Mouse (Mus musculus) lung, postnatal 0 days (tissue): ENCODE data around the gene Ror2. TPM values are rescaled to one million over a fixed set of nuclear protein-coding genes. Genes with fewer than 3 reads are reported as not detected.

ENCODE experiments used
- ATAC-seq: fragments of 200-750 bp; cut with Nextera tagmentation; 2 replicates; pipeline ENCODE4 v1.8.0; 2017; ENCODE audit warnings: moderate library complexity
- DNase-seq: peaks from one replicate; pipeline ENCODE4 v3.0.0-alpha.2; 2016; ENCODE audit warnings: low spot score
- H3K27ac ChIP-seq: fragments of 300-500 bp; sonication (generic); 2 replicates; pipeline ENCODE4 v1.5.1; 2014; ENCODE audit warnings: antibody characterized with exemption, mild to moderate bottlenecking, low read length, mixed read lengths
- H3K27me3 ChIP-seq: fragments of 300-500 bp; sonication (generic); replicated peaks from 2 replicates; pipeline ENCODE4 v1.6.1; 2014; ENCODE audit warnings: low read length, mixed read lengths; ENCODE audit not compliant: insufficient read depth
- H3K36me3 ChIP-seq: fragments of 300-500 bp; sonication (generic); 2 replicates; pipeline ENCODE4 v1.6.1; 2014; ENCODE audit warnings: low read length, mixed read lengths; ENCODE audit not compliant: insufficient read depth
- H3K4me1 ChIP-seq: fragments of 300-500 bp; sonication (generic); 2 replicates; pipeline ENCODE4 v1.6.1; 2014; ENCODE audit warnings: antibody characterized with exemption, low read depth, low read length, mixed read lengths; ENCODE audit not compliant: insufficient read depth
- H3K4me2 ChIP-seq: fragments of 300-500 bp; sonication (generic); replicated peaks from 2 replicates; pipeline ENCODE4 v1.6.1; 2014; ENCODE audit warnings: low read depth, mild to moderate bottlenecking, low read length, moderate library complexity, mixed read lengths
- H3K4me3 ChIP-seq: fragments of 300-500 bp; sonication (generic); 2 replicates; pipeline ENCODE4 v1.5.1; 2014; ENCODE audit warnings: low read depth, low read length
- H3K9ac ChIP-seq: fragments of 300-500 bp; sonication (generic); replicated peaks from 2 replicates; pipeline ENCODE4 v1.6.1; 2014; ENCODE audit warnings: low read depth, mild to moderate bottlenecking
- H3K9me3 ChIP-seq: fragments of 300-500 bp; sonication (generic); 2 replicates; pipeline ENCODE4 v1.6.1; 2016; ENCODE audit warnings: low read length, mixed read lengths
- CTCF ChIP-seq: IDR thresholded peaks from 2 replicates; pipeline ENCODE4 v1.5.1; 2016; ENCODE audit warnings: antibody characterized with exemption, mild to moderate bottlenecking
- EP300 ChIP-seq: IDR thresholded peaks from 2 replicates; pipeline ENCODE4 v1.6.1; 2016; ENCODE audit warnings: antibody characterized with exemption, mild to moderate bottlenecking, control low read depth
- WGBS: fragments of 180-500 bp; shearing (Covaris S2); extraction: QIAGEN DNeasy Blood & Tissue Kit; methylation state at CpG from one replicate; pipeline ENCODE4 v1.1.7; 2014; 5-methylcytosine and 5-hydroxymethylcytosine counted together
- polyA plus RNA-seq: library from polyadenylated mRNA; unstranded; fragments of >200 nt; fragmentation: Nextera tagmentation; extraction: Ambion mirVana; gene quantifications from 2 replicates; pipeline ENCODE4 v1.2.1, GENCODE M21; 2015

Gene Ror2
- polyA plus RNA-seq, 1 experiment from 2014 or later, result 5.3 TPM

DNA sequence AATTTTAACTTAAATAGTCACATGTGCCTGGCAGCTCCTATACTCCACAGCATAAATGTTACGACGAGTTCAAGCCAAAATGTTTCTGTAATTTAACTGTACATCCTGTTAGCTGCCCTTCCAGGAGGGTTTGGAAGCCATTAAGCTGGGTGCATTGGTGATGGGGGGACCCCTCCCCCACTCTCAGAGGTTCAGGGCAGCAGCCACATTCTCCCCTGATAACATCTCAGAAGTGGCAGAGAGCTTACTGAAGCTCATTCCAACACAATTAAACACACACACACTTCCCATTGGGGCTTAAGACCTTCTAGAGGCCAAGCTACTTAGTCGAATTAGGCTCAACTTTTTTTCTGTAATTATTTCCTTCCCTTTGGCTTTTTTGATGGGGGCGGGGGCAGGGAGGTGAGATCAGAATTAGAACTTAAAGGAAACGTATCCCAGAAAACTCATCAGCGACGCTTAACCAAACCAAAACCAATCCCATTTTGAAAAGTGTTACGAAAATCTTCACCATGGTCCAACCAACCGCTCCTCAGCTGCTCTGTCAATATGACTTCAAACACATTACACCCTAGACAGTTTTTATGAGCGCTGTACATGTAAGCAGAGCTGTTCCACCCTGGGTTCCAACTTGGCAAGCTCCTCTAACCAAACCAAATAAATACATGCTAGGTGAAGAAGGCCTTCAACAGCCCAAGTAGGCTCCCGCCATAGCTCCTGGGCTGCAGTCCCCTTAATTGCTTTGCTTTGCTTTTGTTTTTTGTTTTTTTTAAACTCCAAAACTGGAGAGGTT lies 4.1 kb downstream of the Ror2 start:
- no peaks in the 10 kb centered on the region for H3K36me3 ChIP-seq
- no peaks in the 10 kb centered on the region; the same call in 1 of the 2 replicates for H3K27me3 ChIP-seq
- H3K4me1 ChIP-seq, result peaks cover 6% of the 10 kb centered on the region; the same call in 1 of the 2 replicates
- no peaks in the 10 kb centered on the region for H3K9me3 ChIP-seq
- peak overlapping the region; percentile 27; the same call in 1 of the 2 replicates for H3K4me2 ChIP-seq
- no peak overlapping the region for H3K9ac ChIP-seq
- H3K27ac ChIP-seq, result no peak overlapping the region
- DNase-seq (peak; percentile 42), ATAC-seq (peak; percentile 23; the same call in 1 of the 2 replicates)
- H3K4me3 ChIP-seq, result no peak overlapping the region
- 17% methylated on average over 11 of the region's 11 CpGs for WGBS
- no peak for TF ChIP-seq EP300
- no peak for TF ChIP-seq CTCF

GRCm38 (mm10) chr13:53278908-53279307 lies 7.0 kb downstream of the Ror2 start:
- DNase-seq (no peak), ATAC-seq (no peak)
- WGBS, result 65% methylated on average over 10 of the region's 10 CpGs
- no peaks in the 10 kb centered on the region for H3K36me3 ChIP-seq
- TF ChIP-seq CTCF (no peak), EP300 (no peak)
- H3K27me3 ChIP-seq, result no peaks in the 10 kb centered on the region
- no peak overlapping the region for H3K4me2 ChIP-seq
- H3K9ac ChIP-seq, result no peak overlapping the region
- H3K27ac ChIP-seq, result no peak overlapping the region
- H3K4me3 ChIP-seq, result no peak overlapping the region
- no peaks in the 10 kb centered on the region for H3K9me3 ChIP-seq
- H3K4me1 ChIP-seq, result peaks cover 4% of the 10 kb centered on the region; the same call in 1 of the 2 replicates

DNA sequence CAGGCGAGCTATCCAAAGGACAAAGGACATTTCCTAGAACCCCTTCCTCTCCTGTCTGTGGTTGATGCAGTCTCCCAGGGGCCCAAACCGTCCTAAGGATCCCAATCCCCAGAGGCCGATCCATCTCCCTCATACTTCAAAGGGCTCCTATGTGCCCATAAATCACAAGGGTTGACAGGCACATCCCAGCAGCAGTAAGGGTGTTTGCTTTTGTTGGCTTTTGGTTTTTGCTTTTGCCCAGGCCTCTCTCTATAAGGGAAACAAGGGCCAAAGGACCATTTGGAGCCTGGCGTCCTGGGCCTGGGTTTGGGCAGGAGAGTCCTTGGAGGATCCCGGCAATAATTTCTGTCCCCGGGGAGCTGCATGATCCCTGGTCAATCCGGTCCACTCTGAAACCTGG lies 9.5 kb downstream of the Ror2 start:
- DNase-seq (no peak), ATAC-seq (no peak)
- Histone ChIP-seq H3K9me3 (no peaks in the 10 kb centered on the region), H3K4me1 (peaks cover 4% of the 10 kb centered on the region; the same call in 1 of the 2 replicates), H3K9ac (no peak overlapping the region), H3K36me3 (no peaks in the 10 kb centered on the region), H3K27ac (no peak overlapping the region), H3K4me2 (no peak overlapping the region), H3K27me3 (no peaks in the 10 kb centered on the region), H3K4me3 (no peak overlapping the region)
- WGBS, result 43% methylated on average over 7 of the region's 7 CpGs
- no peak for TF ChIP-seq EP300
- no peak for TF ChIP-seq CTCF

DNA sequence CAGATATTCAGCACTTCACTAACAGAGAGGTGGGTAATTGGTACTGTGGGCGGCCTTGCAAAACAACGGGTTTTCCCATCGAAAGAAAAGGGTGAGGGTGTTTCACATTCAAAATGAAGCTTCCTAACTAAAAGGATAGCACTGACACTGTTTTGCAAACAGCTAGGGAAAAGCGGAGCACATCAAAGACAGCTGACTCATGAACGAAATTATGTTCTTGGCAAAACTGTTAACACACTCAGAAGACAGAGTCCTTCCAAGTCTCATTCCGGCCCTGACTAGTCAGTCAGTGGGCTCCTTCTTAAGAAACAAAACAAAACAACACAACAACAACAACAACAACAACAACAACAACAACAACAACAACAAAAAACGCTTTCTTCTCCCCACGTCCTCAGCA lies 10.1 kb downstream of the Ror2 start:
- Histone ChIP-seq H3K9ac (no peak overlapping the region), H3K4me2 (no peak overlapping the region), H3K36me3 (no peaks in the 10 kb centered on the region), H3K9me3 (no peaks in the 10 kb centered on the region), H3K4me3 (no peak overlapping the region), H3K4me1 (peaks cover 4% of the 10 kb centered on the region; the same call in 1 of the 2 replicates), H3K27ac (no peak overlapping the region), H3K27me3 (no peaks in the 10 kb centered on the region)
- peak; percentile 61; the same call in 1 of the 2 replicates for ATAC-seq
- WGBS, result 50% methylated on average over 8 of the region's 8 CpGs
- peak; percentile 85 for DNase-seq
- TF ChIP-seq EP300 (no peak), CTCF (no peak)

- H3K4me3 ChIP-seq, result no peak overlapping the region
- no peak overlapping the region for H3K9ac ChIP-seq
- TF ChIP-seq EP300 (no peak), CTCF (no peak)
- ATAC-seq, result peak; percentile 34
- peaks cover 4% of the 10 kb centered on the region; the same call in 1 of the 2 replicates for H3K4me1 ChIP-seq
- no peaks in the 10 kb centered on the region for H3K27me3 ChIP-seq
- no peaks in the 10 kb centered on the region for H3K9me3 ChIP-seq
- no peaks in the 10 kb centered on the region for H3K36me3 ChIP-seq
- H3K4me2 ChIP-seq, result no peak overlapping the region
- peak overlapping the region; percentile 28 for H3K27ac ChIP-seq
- peak; percentile 71 for DNase-seq
- 59% methylated on average over 1 of the region's 1 CpGs for WGBS
Observed at GRCm38 (mm10) chr13:53274771-53275170, 11.2 kb downstream of the Ror2 start.

GRCm38 (mm10) chr13:53271595-53271994 lies 14.3 kb downstream of the Ror2 start:
- 83% methylated on average over 3 of the region's 3 CpGs for whole genome bisulfite sequencing
- no peak for ATAC-seq
- no peak for DNase-seq
- no peak overlapping the region for H3K4me3 ChIP-seq
- H3K27me3 ChIP-seq, result no peaks in the 10 kb centered on the region
- H3K36me3 ChIP-seq, result no peaks in the 10 kb centered on the region
- H3K4me2 ChIP-seq, result no peak overlapping the region
- H3K4me1 ChIP-seq, result no peaks in the 10 kb centered on the region; the same call in 1 of the 2 replicates
- no peak for TF ChIP-seq CTCF
- TF ChIP-seq EP300, result no peak
- no peaks in the 10 kb centered on the region for H3K9me3 ChIP-seq
- no peak overlapping the region for H3K9ac ChIP-seq
- no peak overlapping the region for H3K27ac ChIP-seq
